Mouse (Mus musculus) gastrocnemius, adult 2 months (tissue): ENCODE measurements around the gene Arhgef7. TPM values are rescaled to one million over a fixed set of nuclear protein-coding genes. Genes with fewer than 3 reads are reported as not detected.
A peak's percentile ranks its signal among the peaks of the same experiment; 100 is the strongest.

Experiments used
- DNase-seq: peaks from one replicate; pipeline ENCODE4 v3.0.0; 2022
- H3K27ac ChIP-seq: fragments of 200-600 bp; 2 replicates; pipeline ENCODE4 v1.8.1; 2022; ENCODE audit warnings: mild to moderate bottlenecking
- H3K4me3 ChIP-seq: fragments of 200-600 bp; 2 replicates; pipeline ENCODE4 v1.8.1; 2022; ENCODE audit warnings: mild to moderate bottlenecking, moderate library complexity
- CTCF ChIP-seq: fragments of 200-600 bp; IDR thresholded peaks from 2 replicates; pipeline ENCODE4 v1.8.1; 2022; ENCODE audit warnings: antibody characterized with exemption, mild to moderate bottlenecking, moderate library complexity
- intact Hi-C: fragments of 180-260 bp; cut with DNase I; formaldehyde crosslinking; loops from one replicate; pipeline ENCODE4 v1.15.1; 2025
- long read RNA-seq, 2 experiments: library from polyadenylated mRNA; stranded (forward); transcript quantifications; one replicate each; pipeline ENCODE4 v2.0.0; 2021
- total RNA-seq, 2 experiments: library from RNA; stranded (reverse); gene quantifications; 2 replicates each; pipeline ENCODE4 v1.2.3; 2021

Arhgef7 gene
- total RNA-seq = 10 to 100 TPM; 30.3 to 50.9 TPM
- long read RNA-seq, experiment 1, full-length matches to known transcripts = 3 of 38 reads
- long read RNA-seq, experiment 1, partial matches to known transcripts = 6 of 38 reads
- long read RNA-seq, experiment 1, other reads (novel, unspliced or antisense) = 29 of 38 reads
- long read RNA-seq, experiment 2, full-length matches to known transcripts = 4 of 30 reads
- long read RNA-seq, experiment 2, partial matches to known transcripts = 6 of 30 reads
- long read RNA-seq, experiment 2, other reads (novel, unspliced or antisense) = 20 of 30 reads

GRCm38 (mm10) chr8:11727651-11728481, at the start of gene Arhgef7:
Gene Arhgef7 (plus strand): TSS chr8:11727721.
- H3K4me3 ChIP-seq = peak within 1 kb of the TSS; percentile 81
- peak within 1 kb of the TSS; percentile 86 for H3K27ac ChIP-seq
- TF ChIP-seq CTCF = no peak
- intact Hi-C loops = no loop called here
- peak; percentile 82 for DNase-seq

GRCm38 (mm10) chr8:11684558-11684957, 43.0 kb upstream of the Arhgef7 start:
- TF ChIP-seq CTCF = no peak
- intact Hi-C loops = no loop called here

GRCm38 (mm10) chr8:11687251-11687650, 40.3 kb upstream of the Arhgef7 start:
- DNase-seq = no peak
- intact Hi-C loops = no loop called here
- no peak overlapping the region for H3K27ac ChIP-seq
- no peak for TF ChIP-seq CTCF
- no peak overlapping the region for H3K4me3 ChIP-seq

More at GRCm38 (mm10) chr8:11684558-11684957, 43.0 kb upstream of the Arhgef7 start:
- Histone ChIP-seq H3K4me3 (no peak overlapping the region), H3K27ac (no peak overlapping the region)
- no peak for DNase-seq

GRCm38 (mm10) chr8:11689945-11690344, 37.6 kb upstream of the Arhgef7 start:
- DNase-seq = peak; percentile 52
- intact Hi-C loops = loop anchor here (5.0 to 10.0 kb wide), 2 partner anchors 53 to 255 kb away; partner anchors contain the start of gene Ankrd10
- no peak overlapping the region for H3K27ac ChIP-seq
- H3K4me3 ChIP-seq = no peak overlapping the region
- TF ChIP-seq CTCF = no peak

GRCm38 (mm10) chr8:11691284-11691683, 36.2 kb upstream of the Arhgef7 start:
- TF ChIP-seq CTCF = no peak
- intact Hi-C loops = loop anchor here (5.0 to 10.0 kb wide), 2 partner anchors 54 to 256 kb away; partner anchors contain the start of gene Ankrd10
- DNase-seq = no peak

GRCm38 (mm10) chr8:11691761-11692160, 35.8 kb upstream of the Arhgef7 start:
- TF ChIP-seq CTCF = no peak
- no peak overlapping the region for H3K4me3 ChIP-seq
- DNase-seq = peak; percentile 89
- peak overlapping the region; percentile 38 for H3K27ac ChIP-seq
- intact Hi-C loops = loop anchor here (5.0 to 10.0 kb wide), 2 partner anchors 54 to 257 kb away; partner anchors contain the start of gene Ankrd10

More at GRCm38 (mm10) chr8:11691284-11691683, 36.2 kb upstream of the Arhgef7 start:
- Histone ChIP-seq H3K4me3 (no peak overlapping the region), H3K27ac (peak overlapping the region; percentile 24; the same call in 1 of the 2 replicates)

- H3K27ac ChIP-seq = no peak overlapping the region; the same call in 1 of the 2 replicates
- no peak for TF ChIP-seq CTCF
- H3K4me3 ChIP-seq = no peak overlapping the region
- intact Hi-C loops = loop anchor here (5.0 to 10.0 kb wide), 2 partner anchors 55 to 258 kb away; partner anchors contain the start of gene Ankrd10
- DNase-seq = no peak
These were observed 35.1 kb upstream of the Arhgef7 start for GRCm38 (mm10) chr8:11692455-11692854.

GRCm38 (mm10) chr8:11693972-11694371, 33.5 kb upstream of the Arhgef7 start:
- Histone ChIP-seq H3K27ac (peak overlapping the region; percentile 32; the same call in 1 of the 2 replicates), H3K4me3 (no peak overlapping the region)
- no peak for TF ChIP-seq CTCF
- intact Hi-C loops = loop anchor here (5.0 to 10.0 kb wide), 2 partner anchors 57 to 259 kb away; partner anchors contain the start of gene Ankrd10
- no peak for DNase-seq

GRCm38 (mm10) chr8:11696176-11696575, 31.3 kb upstream of the Arhgef7 start:
- intact Hi-C loops = loop anchor here (10.0 kb wide), 1 partner anchor 261 kb away; no protein-coding TSS in a partner anchor
- H3K4me3 ChIP-seq = no peak overlapping the region
- TF ChIP-seq CTCF = no peak
- no peak for DNase-seq
- no peak overlapping the region for H3K27ac ChIP-seq

GRCm38 (mm10) chr8:11697467-11697866, 30.1 kb upstream of the Arhgef7 start:
- intact Hi-C loops = loop anchor here (10.0 kb wide), 1 partner anchor 263 kb away; no protein-coding TSS in a partner anchor
- Histone ChIP-seq H3K27ac (no peak overlapping the region; the same call in 1 of the 2 replicates), H3K4me3 (no peak overlapping the region)
- no peak for TF ChIP-seq CTCF
- DNase-seq = peak; percentile 70

- Histone ChIP-seq H3K27ac (no peak overlapping the region), H3K4me3 (no peak overlapping the region)
- TF ChIP-seq CTCF = no peak
- DNase-seq = no peak
- intact Hi-C loops = loop anchor here (5.0 to 10.0 kb wide), 3 partner anchors 147 to 265 kb away; partner anchors contain the start of genes Cars2 and Naxd
These were observed 28.0 kb upstream of the Arhgef7 start for GRCm38 (mm10) chr8:11699442-11700001.
